Mouse (Mus musculus): ENCODE measurements around the gene Slfn9.
"Not testable (repeated sequence)": the region's sequence is repeated elsewhere in the genome, so short reads cannot be mapped to it uniquely, and the experiment has no call there.

- not testable (repeated sequence) for TF ChIP-seq CTCF (IDR thresholded peaks at IDR 0.05; ENCODE audit: extremely low read depth, insufficient read length, insufficient replicate concordance, low read depth, low read length); POLR2A (IDR thresholded peaks at IDR 0.05; ENCODE audit: low read depth, low read length)
Observed at GRCm38 (mm10) chr11:82930391-82930955, 61.2 kb downstream of the Slfn9 start.
